Mouse (Mus musculus) left cerebral cortex, adult 18-20 months (tissue): ENCODE results near the gene Socs2. TPM values are rescaled to one million over a fixed set of nuclear protein-coding genes. Genes with fewer than 3 reads are reported as not detected.

Experiments used
- DNase-seq, 2 experiments: peaks; one replicate each; pipeline ENCODE4 v3.0.0; 2021 to 2022; ENCODE audit warnings: low spot score in 2 of 2, mixed read lengths in 1 of 2
- total RNA-seq, 2 experiments: library from RNA; stranded (reverse); gene quantifications; 2 replicates each; pipeline ENCODE4 v1.2.3; 2021

Gene Socs2
- total RNA-seq, 2 experiments from 2014 or later, result 26.9 to 31.7 TPM

- DNase-seq, result no peak
Measured at GRCm38 (mm10) chr10:95354673-95355072, 62.3 kb downstream of the Socs2 start.

GRCm38 (mm10) chr10:95354047-95354446, 62.9 kb downstream of the Socs2 start:
- DNase-seq, result no peak

- no peak for DNase-seq
Measured at GRCm38 (mm10) chr10:95348457-95348856, 68.5 kb downstream of the Socs2 start.

- no peak for DNase-seq
Measured at GRCm38 (mm10) chr10:95347776-95348175, 69.2 kb downstream of the Socs2 start.

GRCm38 (mm10) chr10:95342833-95343590, 74.0 kb downstream of the Socs2 start:
- no peak for DNase-seq

GRCm38 (mm10) chr10:95340676-95341075, 76.3 kb downstream of the Socs2 start:
- DNase-seq, result no peak

GRCm38 (mm10) chr10:95337589-95337988, 79.4 kb downstream of the Socs2 start:
- no peak for DNase-seq

- no peak for DNase-seq
Measured at GRCm38 (mm10) chr10:95336781-95337544, 80.0 kb downstream of the Socs2 start.

Other genes with a start within 250 kb of the Socs2 start
- gene Cradd, start 93.0 kb downstream of the Socs2 start, total RNA-seq, result 1 to 10 TPM; 5.6 to 6.4 TPM
- gene Mrpl42, start 84.8 kb upstream of the Socs2 start, total RNA-seq, result 10 to 100 TPM; 75.6 to 79.6 TPM
- 100 to 1,000 TPM; 199 to 202 TPM for gene Ube2n, start 98.0 kb upstream of the Socs2 start, total RNA-seq
- gene Nudt4, start 147.0 kb upstream of the Socs2 start, total RNA-seq, result 100 to 1,000 TPM; 140 to 145 TPM